9 mouse cellular contexts compared by ENCODE assay signal in genomic region chr2:172547116-172547515, GRCm38 (mm10). TPM values are rescaled to one million over a fixed set of nuclear protein-coding genes. Genes with fewer than 3 reads are reported as not detected.
DNase-seq lines count a peak whose midpoint lies in the region; ATAC-seq and TF ChIP-seq lines count a peak whose summit lies in the region.
"Had no signal": no experiment of that assay in that cellular context is flagged by ENCODE, and none has a peak within 500 bp of the region (broad histone marks: within the 10 kb centered on the region; RNA-seq: fewer than 3 reads in every experiment).

No protein-coding gene starts in this region.

- no peak overlapping the region for H3K4me3 ChIP-seq in layer of hippocampus, adult 2 months
- peak overlapping the region; percentile 21; the same call in 1 of the 2 replicates for H3K4me3 ChIP-seq in embryonic facial prominence, embryonic 14.5 days (ENCODE audit: low read depth, low read length)

- H3K9ac ChIP-seq in embryonic facial prominence, embryonic 14.5 days (ENCODE audit: low read depth, low read length): no peak overlapping the region

- peak; percentile 72 for TF ChIP-seq CTCF in layer of hippocampus, adult 2 months (conservative IDR thresholded peaks at IDR 0.05)

- no peak overlapping the region for H3K27ac ChIP-seq in layer of hippocampus, adult 2 months
- H3K27ac ChIP-seq in embryonic facial prominence, embryonic 14.5 days (replicated peaks; ENCODE audit: low read depth, low read length): no peak overlapping the region
- H3K27ac ChIP-seq: macrophage had no signal

- no peak for DNase-seq in layer of hippocampus, adult 2 months (ENCODE audit: low spot score in 2 of 2)
- no peak for DNase-seq in layer of hippocampus, adult 11-12 months (ENCODE audit: low spot score)
- DNase-seq in embryonic facial prominence, embryonic 14.5 days (ENCODE audit: low spot score): peak; percentile 81
- DNase-seq in kidney, adult 9 months: peak; percentile 26
- peak; percentile 38 for DNase-seq in lung, postnatal 10 days
- DNase-seq in thymus, postnatal 4 days: peak; percentile 67
- no peak for DNase-seq in left cerebral cortex, adult 9 months (ENCODE audit: low spot score in 2 of 2)
- DNase-seq in cerebellum, adult 18-20 months: no peak

- ATAC-seq in embryonic facial prominence, embryonic 14.5 days (ENCODE audit: low read depth): peak; percentile 58

- 1% methylated on average over 20 of the region's 21 CpGs for WGBS in embryonic facial prominence, embryonic 14.5 days

- peak overlapping the region; percentile 32 for H3K4me2 ChIP-seq in embryonic facial prominence, embryonic 14.5 days (ENCODE audit: low read depth, low read length)

- peaks cover 93% of the 10 kb centered on the region for H3K27me3 ChIP-seq in embryonic facial prominence, embryonic 14.5 days (replicated peaks; ENCODE audit: control insufficient read depth, insufficient read depth, low read length)

- no peaks in the 10 kb centered on the region for H3K9me3 ChIP-seq in embryonic facial prominence, embryonic 14.5 days (ENCODE audit: control insufficient read depth, low read length)

- no peaks in the 10 kb centered on the region for H3K36me3 ChIP-seq in embryonic facial prominence, embryonic 14.5 days (ENCODE audit: control insufficient read depth, insufficient read depth, low read length)

- peaks cover 25% of the 10 kb centered on the region for H3K4me1 ChIP-seq in embryonic facial prominence, embryonic 14.5 days (ENCODE audit: control insufficient read depth, insufficient read depth, low read length)

RNA-seq across cellular contexts. Expression of gene Tfap2c, which starts 2.3 kb away (rescaled TPM):
- under 1 TPM; 0.20 to 0.26 TPM for total RNA-seq in layer of hippocampus, adult 2 months (2021)
- polyA plus RNA-seq in embryonic facial prominence, embryonic 14.5 days (2014; fragmentation: Nextera tagmentation; extraction: Ambion mirVana): 8.9 and 9.8 TPM in 2 replicates
- polyA plus RNA-seq: macrophage had no signal

Comparison
In these comparisons a context has a peak if more than half of its experiments do, and no peak if none do; other contexts are left out.
1. DNase-seq: peak in embryonic facial prominence, embryonic 14.5 days (single experiment), kidney, adult 9 months (single experiment), lung, postnatal 10 days (single experiment) and thymus, postnatal 4 days (single experiment); none in layer of hippocampus, adult 2 months (0 of 2), layer of hippocampus, adult 11-12 months (single experiment), left cerebral cortex, adult 9 months (0 of 2) and cerebellum, adult 18-20 months (0 of 2).